ENCODE assay signal across 11 mouse cellular contexts in the genomic region with DNA sequence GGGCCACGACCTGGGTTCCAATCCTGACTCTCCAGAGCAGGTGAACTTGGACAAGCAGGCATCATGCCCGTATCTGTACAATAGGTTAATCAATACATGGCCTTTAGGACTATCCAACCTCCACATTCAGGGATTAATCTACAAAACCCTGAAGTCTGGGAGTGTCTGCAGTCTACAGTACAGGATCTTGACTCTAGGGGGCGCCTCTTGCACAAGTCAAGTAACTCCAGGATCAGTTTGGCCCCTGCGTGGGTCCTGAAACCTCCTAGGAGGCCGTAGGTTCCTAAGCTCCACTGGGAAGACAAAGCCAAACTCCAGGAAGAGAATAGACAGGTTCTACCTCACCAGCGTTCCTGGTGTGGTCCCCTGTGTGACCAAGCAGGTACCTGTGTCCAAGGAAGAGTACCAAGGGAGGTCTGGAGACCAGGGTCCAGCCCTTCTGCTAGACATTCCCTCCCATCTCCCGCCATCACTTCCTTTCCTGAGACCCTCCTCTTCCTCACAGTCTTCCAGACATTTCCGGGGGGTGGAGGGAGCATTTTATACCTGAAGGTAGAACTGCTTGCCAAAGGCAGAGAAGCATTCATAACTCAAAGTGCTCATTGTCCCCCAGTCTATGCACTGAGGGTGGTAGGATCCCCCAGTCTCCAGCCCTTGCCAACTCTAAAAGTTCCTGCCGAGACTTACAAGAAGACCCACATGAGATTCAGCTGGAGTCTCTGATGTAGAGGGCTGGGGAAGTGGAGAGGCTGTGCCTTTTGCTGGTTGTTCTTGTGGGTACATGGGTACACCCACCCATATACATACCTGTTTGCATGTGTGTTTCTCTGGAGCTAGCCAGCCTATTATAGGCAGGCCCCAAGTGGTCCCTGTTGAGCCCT. TPM values are rescaled to one million over a fixed set of nuclear protein-coding genes. Genes with fewer than 3 reads are reported as not detected.
DNase-seq lines count a peak whose midpoint lies in the region; ATAC-seq and TF ChIP-seq lines count a peak whose summit lies in the region.
"Had no signal": no experiment of that assay in that cellular context is flagged by ENCODE, and none has a peak within 500 bp of the region (broad histone marks: within the 10 kb centered on the region; RNA-seq: fewer than 3 reads in every experiment).

No protein-coding gene starts in this region.

- TF ChIP-seq POLR2A in bone marrow, adult 2 months (IDR thresholded peaks at IDR 0.05; ENCODE audit: borderline replicate concordance, control insufficient read depth, low read depth, low read length): no peak

- no peak overlapping the region for H3K9ac ChIP-seq in limb, embryonic 11.5 days (ENCODE audit: low read length)
- H3K9ac ChIP-seq in liver, embryonic 14.5 days (replicated peaks): no peak overlapping the region
- no peak overlapping the region for H3K9ac ChIP-seq in forebrain, embryonic 11.5 days (ENCODE audit: low read length)

- TF ChIP-seq EP300 in liver, embryonic 14.5 days (IDR thresholded peaks at IDR 0.05; ENCODE audit: low read depth): no peak

- ATAC-seq in limb, embryonic 11.5 days (ENCODE audit: insufficient number of reproducible peaks, low FRiP score, low TSS enrichment, low read depth): no peak
- ATAC-seq in liver, embryonic 14.5 days (ENCODE audit: insufficient read depth): no peak
- no peak for ATAC-seq in forebrain, embryonic 11.5 days (replicated peaks; ENCODE audit: low FRiP score)
- ATAC-seq: Patski had no signal

- H3K27ac ChIP-seq in limb, embryonic 11.5 days (replicated peaks; ENCODE audit: low read depth, low read length): no peak overlapping the region
- H3K27ac ChIP-seq in limb, embryonic 10.5 days: no peak overlapping the region
- H3K27ac ChIP-seq in bone marrow, adult 2 months (ENCODE audit: control insufficient read depth, insufficient read depth, low read depth, low read length, poor library complexity): no peak overlapping the region
- no peak overlapping the region for H3K27ac ChIP-seq in liver, embryonic 14.5 days
- H3K27ac ChIP-seq in forebrain, embryonic 11.5 days (ENCODE audit: low read depth, low read length): no peak overlapping the region
- H3K27ac ChIP-seq: macrophage had no signal

- H3K36me3 ChIP-seq in limb, embryonic 11.5 days (ENCODE audit: control insufficient read depth, insufficient read depth, low read length): no peaks in the 10 kb centered on the region
- no peaks in the 10 kb centered on the region for H3K36me3 ChIP-seq in limb, embryonic 10.5 days
- no peaks in the 10 kb centered on the region for H3K36me3 ChIP-seq in liver, embryonic 14.5 days (replicated peaks; ENCODE audit: control insufficient read depth, insufficient read depth, low read depth)
- no peaks in the 10 kb centered on the region for H3K36me3 ChIP-seq in forebrain, embryonic 11.5 days (ENCODE audit: control insufficient read depth, insufficient read depth, low read length)

- WGBS in limb, embryonic 11.5 days: 62% methylated on average over 9 of the region's 9 CpGs
- 56% methylated on average over 9 of the region's 9 CpGs for WGBS in limb, embryonic 10.5 days
- WGBS in bone marrow, adult 2 months: 55% methylated on average over 9 of the region's 9 CpGs
- 36% methylated on average over 9 of the region's 9 CpGs for WGBS in liver, embryonic 14.5 days (ENCODE audit: insufficient replicate concordance)
- 62% methylated on average over 9 of the region's 9 CpGs for WGBS in forebrain, embryonic 11.5 days

- H3K4me1 ChIP-seq in limb, embryonic 11.5 days (ENCODE audit: control insufficient read depth, insufficient read depth, low read length): peaks cover 22% of the 10 kb centered on the region
- H3K4me1 ChIP-seq in limb, embryonic 10.5 days: peaks cover 38% of the 10 kb centered on the region
- no peaks in the 10 kb centered on the region; the same call in 1 of the 2 replicates for H3K4me1 ChIP-seq in bone marrow, adult 2 months (ENCODE audit: control insufficient read depth, insufficient read depth, low read length)
- H3K4me1 ChIP-seq in liver, embryonic 14.5 days (replicated peaks; ENCODE audit: control insufficient read depth in 2 of 2, insufficient read depth in 2 of 2, low read length in 1 of 2): no peaks in the 10 kb centered on the region
- peaks cover 23% of the 10 kb centered on the region for H3K4me1 ChIP-seq in forebrain, embryonic 11.5 days (replicated peaks; ENCODE audit: control insufficient read depth, insufficient read depth, low read length)

- DNase-seq in adrenal gland, postnatal 36 days: peak; percentile 38 to 63
- DNase-seq in adrenal gland, adult 18-20 months (ENCODE audit: low spot score in 2 of 2): no peak
- DNase-seq in limb, embryonic 11.5 days (ENCODE audit: low spot score): peak; percentile 53
- DNase-seq in limb, embryonic 10.5 days (ENCODE audit: low spot score): no peak
- DNase-seq in liver, embryonic 14.5 days (ENCODE audit: low read depth in 3 of 3, low spot score in 3 of 3): peak in 1 of 3 experiments; percentile 20
- DNase-seq in forebrain, embryonic 11.5 days (ENCODE audit: low spot score): no peak
- no peak for DNase-seq in left cerebral cortex, postnatal 10 days (ENCODE audit: extremely low spot score in 1 of 2, low spot score in 2 of 2)

- no peak overlapping the region for H3K4me3 ChIP-seq in limb, embryonic 11.5 days (ENCODE audit: low read depth, low read length)
- no peak overlapping the region for H3K4me3 ChIP-seq in limb, embryonic 10.5 days
- H3K4me3 ChIP-seq in bone marrow, adult 2 months (replicated peaks; ENCODE audit: control insufficient read depth, low read depth, low read length): no peak overlapping the region
- H3K4me3 ChIP-seq in liver, embryonic 14.5 days (ENCODE audit: insufficient read depth in 1 of 2, low read depth in 2 of 2, low read length in 2 of 2): no peak overlapping the region
- no peak overlapping the region for H3K4me3 ChIP-seq in forebrain, embryonic 11.5 days (ENCODE audit: low read depth, low read length)

- intact Hi-C loops in left cerebral cortex, postnatal 10 days (cut with DNase I): no loop called here

- no peaks in the 10 kb centered on the region for H3K9me3 ChIP-seq in limb, embryonic 11.5 days (ENCODE audit: control insufficient read depth, low read length)
- no peaks in the 10 kb centered on the region for H3K9me3 ChIP-seq in limb, embryonic 10.5 days (replicated peaks)
- no peaks in the 10 kb centered on the region for H3K9me3 ChIP-seq in liver, embryonic 14.5 days (ENCODE audit: control insufficient read depth, low read length)
- no peaks in the 10 kb centered on the region for H3K9me3 ChIP-seq in forebrain, embryonic 11.5 days (ENCODE audit: control insufficient read depth, low read length)

- no peak overlapping the region for H3K4me2 ChIP-seq in limb, embryonic 11.5 days (ENCODE audit: low read depth, severe bottlenecking)
- no peak overlapping the region for H3K4me2 ChIP-seq in liver, embryonic 14.5 days (ENCODE audit: low read depth)
- no peak overlapping the region for H3K4me2 ChIP-seq in forebrain, embryonic 11.5 days (ENCODE audit: low read depth, low read length, severe bottlenecking)

- H3K27me3 ChIP-seq in limb, embryonic 11.5 days (ENCODE audit: control insufficient read depth, insufficient read depth, low read length): no peaks in the 10 kb centered on the region
- H3K27me3 ChIP-seq in limb, embryonic 10.5 days (ENCODE audit: low read depth, poor library complexity, severe bottlenecking): peaks cover 49% of the 10 kb centered on the region
- H3K27me3 ChIP-seq in liver, embryonic 14.5 days (ENCODE audit: control insufficient read depth, insufficient read depth, low read length): peaks cover 2% of the 10 kb centered on the region; the same call in 1 of the 2 replicates
- H3K27me3 ChIP-seq in forebrain, embryonic 11.5 days (ENCODE audit: control insufficient read depth, insufficient read depth, low read length): no peaks in the 10 kb centered on the region; the same call in 1 of the 2 replicates
- H3K27me3 ChIP-seq: Patski had no signal

- TF ChIP-seq CTCF in bone marrow, adult 2 months (IDR thresholded peaks at IDR 0.05; ENCODE audit: control insufficient read depth, insufficient read depth, low read length): peak; percentile 26; the same call in 1 of the 2 replicates
- TF ChIP-seq CTCF in liver, embryonic 14.5 days (IDR thresholded peaks at IDR 0.05; ENCODE audit: low read depth): peak; percentile 59

RNA-seq across cellular contexts. Expression of a gene that starts 7.8 kb away (rescaled TPM):
- 10 to 100 TPM; 47.3 to 75.2 TPM for total RNA-seq in adrenal gland, postnatal 36 days (2021)
- total RNA-seq in adrenal gland, adult 18-20 months (2021): 10 to 100 TPM; 36.4 to 40.9 TPM
- 6.8 and 8.7 TPM in 2 replicates for polyA plus RNA-seq in limb, embryonic 11.5 days (2014; fragmentation: Nextera tagmentation; extraction: Ambion mirVana)
- 8.9 and 10.7 TPM in 2 replicates for polyA plus RNA-seq in limb, embryonic 10.5 days (2016; fragmentation: Nextera tagmentation; extraction: Ambion mirVana)
- polyA plus RNA-seq in bone marrow, adult 2 months (2011; ENCODE audit: insufficient read depth, insufficient read length, low replicate concordance, missing spikeins): 1.2 and 2.6 TPM in 2 replicates
- polyA plus RNA-seq in liver, embryonic 14.5 days (2012; rRNA removed): 0.27 TPM in 2 replicates
- 1.6 and 2.0 TPM in 2 replicates for polyA plus RNA-seq in liver, embryonic 14.5 days (2014; fragmentation: Nextera tagmentation; extraction: Ambion mirVana)
- polyA plus RNA-seq in forebrain, embryonic 11.5 days (2014; fragmentation: Nextera tagmentation; extraction: Ambion mirVana): 8.9 and 12.7 TPM in 2 replicates
- 10 to 100 TPM; 58.2 to 64.0 TPM for total RNA-seq in left cerebral cortex, postnatal 10 days (2021)

RNA-seq across cellular contexts. Expression of a gene that starts 26.9 kb away (rescaled TPM):
- total RNA-seq in adrenal gland, postnatal 36 days (2021): under 1 TPM in 1 of 2 experiments, not detected in 1; 0.10 TPM
- total RNA-seq in adrenal gland, adult 18-20 months (2021): not detected
- 0.13 TPM in 1 of 2 replicates, not detected in the other for polyA plus RNA-seq in limb, embryonic 11.5 days (2014; fragmentation: Nextera tagmentation; extraction: Ambion mirVana)
- polyA plus RNA-seq in limb, embryonic 10.5 days (2016; fragmentation: Nextera tagmentation; extraction: Ambion mirVana): 0.13 and 0.14 TPM in 2 replicates
- 0.95 TPM in 1 of 2 replicates, not detected in the other for polyA plus RNA-seq in bone marrow, adult 2 months (2011; ENCODE audit: insufficient read depth, insufficient read length, low replicate concordance, missing spikeins)
- not detected in 2 replicates for polyA plus RNA-seq in liver, embryonic 14.5 days (2012; rRNA removed)
- not detected in 2 replicates for polyA plus RNA-seq in liver, embryonic 14.5 days (2014; fragmentation: Nextera tagmentation; extraction: Ambion mirVana)
- 0.11 TPM in 1 of 2 replicates, not detected in the other for polyA plus RNA-seq in forebrain, embryonic 11.5 days (2014; fragmentation: Nextera tagmentation; extraction: Ambion mirVana)
- total RNA-seq in left cerebral cortex, postnatal 10 days (2021): under 1 TPM in 1 of 2 experiments, not detected in 1; 0.17 TPM
- total RNA-seq: heart, adult 18-20 months had no signal
- polyA plus RNA-seq: macrophage had no signal

RNA-seq across cellular contexts. Expression of a gene that starts 31.5 kb away (rescaled TPM):
- 10 to 100 TPM; 26.4 to 32.7 TPM for total RNA-seq in adrenal gland, postnatal 36 days (2021)
- total RNA-seq in adrenal gland, adult 18-20 months (2021): 10 to 100 TPM; 41.2 to 44.2 TPM
- polyA plus RNA-seq in limb, embryonic 11.5 days (2014; fragmentation: Nextera tagmentation; extraction: Ambion mirVana): 0.34 and 0.52 TPM in 2 replicates
- polyA plus RNA-seq in limb, embryonic 10.5 days (2016; fragmentation: Nextera tagmentation; extraction: Ambion mirVana): 0.21 TPM in 1 of 2 replicates, not detected in the other
- 12.0 and 36.1 TPM in 2 replicates for polyA plus RNA-seq in bone marrow, adult 2 months (2011; ENCODE audit: insufficient read depth, insufficient read length, low replicate concordance, missing spikeins)
- 0.64 and 0.90 TPM in 2 replicates for polyA plus RNA-seq in liver, embryonic 14.5 days (2012; rRNA removed)
- 0.14 and 0.33 TPM in 2 replicates for polyA plus RNA-seq in liver, embryonic 14.5 days (2014; fragmentation: Nextera tagmentation; extraction: Ambion mirVana)
- polyA plus RNA-seq in forebrain, embryonic 11.5 days (2014; fragmentation: Nextera tagmentation; extraction: Ambion mirVana): not detected in 2 replicates
- 100 to 1,000 TPM; 704 to 725 TPM for total RNA-seq in left cerebral cortex, postnatal 10 days (2021)
- polyA plus RNA-seq: Patski had no signal

RNA-seq across cellular contexts. Expression of a gene that starts 32.4 kb away (rescaled TPM):
- 10 to 100 TPM; 13.0 to 20.4 TPM for total RNA-seq in adrenal gland, postnatal 36 days (2021)
- 10 to 100 TPM; 13.2 to 17.8 TPM for total RNA-seq in adrenal gland, adult 18-20 months (2021)
- 0.40 and 0.45 TPM in 2 replicates for polyA plus RNA-seq in limb, embryonic 11.5 days (2014; fragmentation: Nextera tagmentation; extraction: Ambion mirVana)
- polyA plus RNA-seq in limb, embryonic 10.5 days (2016; fragmentation: Nextera tagmentation; extraction: Ambion mirVana): 0.24 TPM in 1 of 2 replicates, not detected in the other
- 3.3 TPM in 1 of 2 replicates, not detected in the other for polyA plus RNA-seq in bone marrow, adult 2 months (2011; ENCODE audit: insufficient read depth, insufficient read length, low replicate concordance, missing spikeins)
- polyA plus RNA-seq in liver, embryonic 14.5 days (2012; rRNA removed): 0.24 and 0.27 TPM in 2 replicates
- polyA plus RNA-seq in liver, embryonic 14.5 days (2014; fragmentation: Nextera tagmentation; extraction: Ambion mirVana): 0.27 and 0.30 TPM in 2 replicates
- polyA plus RNA-seq in forebrain, embryonic 11.5 days (2014; fragmentation: Nextera tagmentation; extraction: Ambion mirVana): 0.47 and 0.79 TPM in 2 replicates
- total RNA-seq in left cerebral cortex, postnatal 10 days (2021): 10 to 100 TPM; 11.2 to 12.1 TPM
- polyA plus RNA-seq: macrophage had no signal

RNA-seq across cellular contexts. Expression of a gene that starts 38.7 kb away (rescaled TPM):
- total RNA-seq in adrenal gland, postnatal 36 days (2021): under 1 TPM; 0.70 to 0.76 TPM
- total RNA-seq in adrenal gland, adult 18-20 months (2021): under 1 TPM; 0.27 to 0.48 TPM
- polyA plus RNA-seq in limb, embryonic 11.5 days (2014; fragmentation: Nextera tagmentation; extraction: Ambion mirVana): 0.10 TPM in 1 of 2 replicates, not detected in the other
- 0.10 and 0.35 TPM in 2 replicates for polyA plus RNA-seq in limb, embryonic 10.5 days (2016; fragmentation: Nextera tagmentation; extraction: Ambion mirVana)
- not detected in 2 replicates for polyA plus RNA-seq in bone marrow, adult 2 months (2011; ENCODE audit: insufficient read depth, insufficient read length, low replicate concordance, missing spikeins)
- 0.05 and 0.09 TPM in 2 replicates for polyA plus RNA-seq in liver, embryonic 14.5 days (2012; rRNA removed)
- polyA plus RNA-seq in liver, embryonic 14.5 days (2014; fragmentation: Nextera tagmentation; extraction: Ambion mirVana): not detected in 2 replicates
- 0.97 TPM in 1 of 2 replicates, not detected in the other for polyA plus RNA-seq in forebrain, embryonic 11.5 days (2014; fragmentation: Nextera tagmentation; extraction: Ambion mirVana)
- total RNA-seq in left cerebral cortex, postnatal 10 days (2021): not detected

Comparison
In these comparisons a context has a peak if more than half of its experiments do, and no peak if none do; other contexts are left out.
1. DNase-seq: peak in adrenal gland, postnatal 36 days (2 of 2) and limb, embryonic 11.5 days (single experiment); none in adrenal gland, adult 18-20 months (0 of 2), limb, embryonic 10.5 days (single experiment), forebrain, embryonic 11.5 days (single experiment) and left cerebral cortex, postnatal 10 days (0 of 2).